Mouse (Mus musculus) thymus, adult 2 months (tissue): ENCODE data around the gene Rnf115.

ENCODE experiments used
- CTCF ChIP-seq: fragments of 200-500 bp; IDR thresholded peaks from 2 replicates; pipeline ENCODE4 v1.5.1; 2012; ENCODE audit warnings: mild to moderate bottlenecking, control low read depth, low read length, moderate library complexity, borderline replicate concordance; ENCODE audit not compliant: control insufficient read depth, poor library complexity, insufficient read depth; ENCODE audit errors: extremely low read depth
- POLR2A ChIP-seq: fragments of 200-500 bp; IDR thresholded peaks from 2 replicates; pipeline ENCODE4 v1.6.1; 2012; ENCODE audit warnings: mild to moderate bottlenecking, low read length, control low read depth, moderate library complexity; ENCODE audit not compliant: control insufficient read depth, poor library complexity, insufficient read depth; ENCODE audit errors: extremely low read depth

GRCm38 (mm10) chr3:96692506-96692905 lies 35.0 kb upstream of the Rnf115 start:
- TF ChIP-seq CTCF (no peak), POLR2A (no peak)
